9 mouse cellular contexts compared by ENCODE assay signal in the genomic region with DNA sequence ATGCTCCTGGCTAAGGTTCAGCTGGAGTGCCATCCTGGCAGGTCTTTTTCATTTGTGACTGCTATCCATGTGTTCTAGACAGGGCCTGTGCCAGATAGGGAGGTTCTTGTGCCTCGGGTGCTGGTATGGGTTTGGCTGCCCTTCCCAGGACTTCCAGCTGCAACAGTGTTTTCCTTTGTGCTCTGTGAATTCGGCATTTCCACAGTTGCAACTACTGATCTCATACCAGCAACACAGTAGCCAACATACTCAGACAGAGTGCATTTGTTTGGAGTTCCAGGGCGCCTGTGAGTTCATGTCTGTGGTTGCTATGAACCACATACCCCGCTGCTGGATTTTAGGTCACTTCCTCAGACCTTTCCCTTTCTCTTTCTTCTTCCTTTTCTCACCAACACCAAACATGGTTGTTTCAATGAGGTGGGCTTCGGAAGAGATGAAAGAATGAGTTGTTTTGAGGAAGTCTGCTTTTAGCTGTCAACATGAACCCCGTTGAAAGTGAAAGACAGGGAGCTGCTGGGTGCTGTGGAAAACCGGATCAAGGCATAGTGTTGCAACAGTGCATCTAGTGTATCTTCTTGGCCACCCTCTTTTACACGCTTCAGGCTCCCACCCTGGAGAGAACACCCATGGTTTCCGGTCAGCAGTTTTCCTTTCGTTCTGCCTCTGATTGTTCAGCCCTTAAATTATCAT.
DNase-seq lines count a peak whose midpoint lies in the region; ATAC-seq and TF ChIP-seq lines count a peak whose summit lies in the region.
"Had no signal": no experiment of that assay in that cellular context is flagged by ENCODE, and none has a peak within 500 bp of the region (broad histone marks: within the 10 kb centered on the region; RNA-seq: fewer than 3 reads in every experiment).

No protein-coding gene starts in this region.

- no peaks in the 10 kb centered on the region for H3K27me3 ChIP-seq in midbrain, embryonic 13.5 days

- no peaks in the 10 kb centered on the region for H3K9me3 ChIP-seq in midbrain, embryonic 13.5 days

- intact Hi-C loops in heart, postnatal 25 days (cut with DNase I), result no loop called here

- no peak overlapping the region for H3K4me2 ChIP-seq in midbrain, embryonic 13.5 days (replicated peaks)

- H3K27ac ChIP-seq in cortical plate, adult 2 months (ENCODE audit: insufficient read depth, low read length), result peak overlapping the region; percentile 22; the same call in 1 of the 2 replicates
- H3K27ac ChIP-seq in midbrain, embryonic 13.5 days, result no peak overlapping the region

- H3K36me3 ChIP-seq in midbrain, embryonic 13.5 days, result no peaks in the 10 kb centered on the region
- H3K36me3 ChIP-seq: G1E had no signal

- TF ChIP-seq POLR2A in cortical plate, adult 2 months (IDR thresholded peaks at IDR 0.05; ENCODE audit: extremely low read depth, insufficient read depth, low read length), result no peak

- H3K4me1 ChIP-seq in cortical plate, adult 2 months (ENCODE audit: control insufficient read depth, insufficient read depth, low read length), result no peaks in the 10 kb centered on the region
- H3K4me1 ChIP-seq in midbrain, embryonic 13.5 days (replicated peaks), result no peaks in the 10 kb centered on the region

- peak; percentile 4 for DNase-seq in heart, adult 8-10 months (ENCODE audit: low spot score)
- DNase-seq in heart, postnatal 25 days (ENCODE audit: low spot score), result no peak
- peak; percentile 92 for DNase-seq in Muller cell, postnatal 12 days (ENCODE audit: inconsistent ontology term)
- DNase-seq in left cerebral cortex, adult 9 months (ENCODE audit: low spot score in 2 of 2), result peak; percentile 8 to 33
- no peak for DNase-seq in spleen, adult 18-20 months

- WGBS in midbrain, embryonic 13.5 days, result 84% methylated on average over 10 of the region's 10 CpGs

- H3K9ac ChIP-seq in midbrain, embryonic 13.5 days (replicated peaks), result no peak overlapping the region

- ATAC-seq in megakaryocyte-erythroid progenitor cell, adult 5-6 weeks (replicated peaks; ENCODE audit: low FRiP score, low TSS enrichment, poor library complexity, severe bottlenecking), result no peak
- no peak for ATAC-seq in midbrain, embryonic 13.5 days

- no peak for TF ChIP-seq CTCF in cortical plate, adult 2 months (IDR thresholded peaks at IDR 0.05; ENCODE audit: extremely low read depth, insufficient read depth, low read length)

- no peak overlapping the region; the same call in 1 of the 2 replicates for H3K4me3 ChIP-seq in cortical plate, adult 2 months (ENCODE audit: insufficient read depth, low read length)
- no peak overlapping the region for H3K4me3 ChIP-seq in midbrain, embryonic 13.5 days (replicated peaks)

Comparison
In these comparisons a context has a peak if more than half of its experiments do, and no peak if none do; other contexts are left out.
1. DNase-seq: peak in heart, adult 8-10 months (single experiment), Muller cell, postnatal 12 days (single experiment) and left cerebral cortex, adult 9 months (2 of 2); none in heart, postnatal 25 days (single experiment) and spleen, adult 18-20 months (0 of 2).